Mouse (Mus musculus) c-Kit-positive CD71-negative TER-119-negative erythroid progenitor cells, embryonic 14.5 days (primary cell): Measurements from ENCODE around the gene Hdac4.

ENCODE experiments used
- DNase-seq: peaks from one replicate; pipeline ENCODE4 v3.0.0-alpha.2; 2013; ENCODE audit warnings: low read depth

Hdac4 gene

DNA sequence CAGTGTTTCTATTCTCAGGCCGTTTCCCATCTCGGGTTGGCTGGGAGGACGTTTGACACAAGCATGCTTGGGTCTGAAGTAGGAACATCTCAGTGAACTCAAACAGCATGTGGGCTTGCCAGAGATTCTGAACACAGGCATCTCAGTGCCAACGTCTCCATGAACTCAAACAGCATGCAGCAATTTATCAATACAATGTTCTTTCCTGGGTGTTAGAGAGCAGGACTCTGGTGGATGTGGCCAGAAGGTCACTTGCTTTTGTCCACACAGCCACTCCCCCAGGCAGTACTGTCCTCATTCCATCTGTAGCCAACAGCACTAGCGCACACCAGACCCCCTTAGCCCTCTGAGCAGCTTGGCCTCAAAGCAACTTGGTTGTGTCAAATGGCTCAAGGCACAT, 274.2 kb downstream of the Hdac4 start:
- DNase-seq, result no peak

DNA sequence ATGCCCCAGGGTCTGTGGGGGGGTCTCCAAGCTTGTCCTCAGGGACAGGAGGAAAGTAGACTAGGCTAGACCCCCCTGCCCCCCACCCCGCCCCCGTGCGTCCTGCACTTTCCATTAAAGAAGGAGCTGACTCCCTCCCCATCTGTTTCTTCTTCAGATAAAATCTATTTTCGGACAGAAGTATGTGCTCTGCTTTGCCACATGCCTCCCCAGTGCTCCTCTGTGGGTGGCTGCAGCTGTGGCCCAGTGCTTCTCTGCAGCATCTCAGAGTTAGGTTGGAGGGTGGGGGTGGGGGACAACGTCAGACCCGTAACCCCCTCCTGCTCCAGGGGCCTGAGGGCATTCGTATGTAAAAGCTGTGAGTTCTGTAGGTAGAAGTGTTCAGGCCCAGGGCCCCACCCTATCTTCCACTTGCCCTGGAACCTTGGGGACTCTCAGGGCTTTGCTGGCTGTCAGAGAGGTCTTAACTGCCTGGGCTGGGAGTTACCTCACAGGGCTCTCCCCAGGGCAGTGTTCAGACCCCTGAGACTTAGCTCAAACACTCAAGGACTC, 275.4 kb downstream of the Hdac4 start:
- DNase-seq, result no peak

DNA sequence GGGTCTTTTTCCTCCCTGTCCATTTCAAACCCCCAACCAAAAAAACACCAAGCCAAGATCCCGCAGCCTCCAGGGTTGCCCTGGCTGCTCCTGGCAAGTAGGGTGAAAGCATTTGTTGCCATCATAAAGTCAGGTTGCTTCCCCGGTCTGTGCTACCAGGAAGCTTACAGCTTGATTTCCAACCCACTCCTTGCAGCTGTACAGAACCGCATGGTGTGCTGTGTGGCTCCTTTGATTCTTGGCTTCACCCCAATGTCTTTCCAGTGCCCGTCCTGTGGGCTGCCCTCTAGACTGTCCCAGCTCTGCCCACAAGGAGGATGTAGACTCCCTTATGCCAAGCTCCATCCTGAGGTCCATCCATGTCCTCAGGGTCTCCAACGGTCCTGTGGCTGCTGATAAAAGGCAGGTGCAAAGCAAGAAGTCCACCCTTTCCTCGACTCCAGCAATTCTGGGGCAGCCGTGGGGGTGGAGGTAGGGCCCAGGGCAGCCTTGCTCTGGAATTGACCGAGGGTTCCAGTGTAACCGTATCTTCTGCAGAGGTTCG, 277.2 kb downstream of the Hdac4 start:
- DNase-seq, result no peak

DNA sequence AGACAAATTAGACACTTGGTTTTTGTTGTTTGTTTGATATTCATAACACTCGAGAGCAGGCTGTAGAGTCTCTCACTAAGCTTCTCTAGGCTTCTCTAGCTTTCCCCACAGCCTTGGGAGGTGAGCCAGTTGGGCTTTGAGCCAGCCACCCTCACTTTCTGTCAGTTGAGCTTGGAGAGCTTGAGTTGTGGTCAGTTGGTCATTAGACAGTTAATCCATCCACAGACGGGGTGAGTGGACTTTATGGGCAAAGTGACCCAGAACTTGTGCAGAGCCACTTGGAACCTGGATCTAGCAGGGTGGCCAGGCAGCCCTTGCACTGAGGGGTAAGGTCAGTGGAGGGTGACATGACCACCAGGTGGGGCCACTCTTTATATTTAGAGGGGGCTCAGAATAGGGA, 277.9 kb downstream of the Hdac4 start:
- DNase-seq, result no peak

DNA sequence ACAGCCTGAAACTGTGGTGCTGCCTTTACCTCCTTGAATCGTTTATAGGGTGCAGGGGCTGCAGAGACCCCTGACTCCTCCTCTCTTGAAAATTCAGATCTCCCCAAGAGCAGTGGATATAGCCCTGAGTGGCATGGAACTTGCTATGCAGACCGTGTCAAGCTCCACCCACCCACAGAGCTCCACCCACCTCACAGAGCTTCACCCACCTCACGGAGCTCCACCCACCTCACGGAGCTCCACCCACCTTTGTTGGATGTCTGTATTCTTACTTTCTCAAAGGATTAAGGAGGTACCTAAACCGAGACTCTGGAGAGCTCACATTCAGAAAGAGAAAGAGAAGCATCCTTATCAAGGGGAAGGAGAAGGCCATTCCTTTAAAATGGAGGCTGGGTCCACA, 279.5 kb downstream of the Hdac4 start:
- DNase-seq, result no peak

DNA sequence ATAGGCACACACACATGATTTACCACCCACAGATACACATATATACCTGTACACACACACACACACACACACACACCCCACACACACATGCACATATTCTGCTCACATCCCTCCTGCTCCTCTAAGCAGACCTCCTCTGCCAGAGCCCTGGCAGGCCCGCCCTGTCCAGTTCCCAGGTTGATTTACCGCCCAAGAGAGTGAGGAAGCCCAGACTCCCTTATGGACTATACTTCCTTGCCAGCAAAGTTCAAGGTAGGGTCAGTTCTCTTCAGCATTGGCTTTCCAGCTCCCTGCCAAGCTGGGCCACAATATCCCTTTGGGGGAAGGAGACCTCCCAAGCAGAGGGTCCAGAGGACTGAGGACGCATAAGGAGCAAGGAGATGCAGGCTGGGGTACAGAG, 280.9 kb downstream of the Hdac4 start:
- DNase-seq, result no peak

DNA sequence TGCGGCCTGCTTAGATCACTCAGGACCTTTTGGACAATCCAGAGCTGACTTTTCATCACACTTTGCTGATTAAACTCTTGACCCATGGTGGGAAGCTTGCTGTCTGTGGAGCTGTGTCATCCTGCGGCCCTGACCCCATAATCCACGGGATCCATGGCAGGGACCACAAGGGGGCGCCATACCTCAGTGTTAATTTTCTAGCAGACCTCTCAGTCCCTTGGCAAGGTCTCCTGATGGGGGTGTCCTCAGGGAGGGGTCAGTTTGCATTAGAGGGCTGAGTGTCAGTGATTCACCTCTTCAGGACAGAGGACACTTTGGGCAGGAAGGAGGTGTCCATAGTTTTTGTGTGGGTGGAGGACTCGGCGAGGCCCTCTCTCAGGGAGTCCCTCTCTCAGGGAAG, 281.6 kb downstream of the Hdac4 start:
- peak; percentile 19 for DNase-seq

DNA sequence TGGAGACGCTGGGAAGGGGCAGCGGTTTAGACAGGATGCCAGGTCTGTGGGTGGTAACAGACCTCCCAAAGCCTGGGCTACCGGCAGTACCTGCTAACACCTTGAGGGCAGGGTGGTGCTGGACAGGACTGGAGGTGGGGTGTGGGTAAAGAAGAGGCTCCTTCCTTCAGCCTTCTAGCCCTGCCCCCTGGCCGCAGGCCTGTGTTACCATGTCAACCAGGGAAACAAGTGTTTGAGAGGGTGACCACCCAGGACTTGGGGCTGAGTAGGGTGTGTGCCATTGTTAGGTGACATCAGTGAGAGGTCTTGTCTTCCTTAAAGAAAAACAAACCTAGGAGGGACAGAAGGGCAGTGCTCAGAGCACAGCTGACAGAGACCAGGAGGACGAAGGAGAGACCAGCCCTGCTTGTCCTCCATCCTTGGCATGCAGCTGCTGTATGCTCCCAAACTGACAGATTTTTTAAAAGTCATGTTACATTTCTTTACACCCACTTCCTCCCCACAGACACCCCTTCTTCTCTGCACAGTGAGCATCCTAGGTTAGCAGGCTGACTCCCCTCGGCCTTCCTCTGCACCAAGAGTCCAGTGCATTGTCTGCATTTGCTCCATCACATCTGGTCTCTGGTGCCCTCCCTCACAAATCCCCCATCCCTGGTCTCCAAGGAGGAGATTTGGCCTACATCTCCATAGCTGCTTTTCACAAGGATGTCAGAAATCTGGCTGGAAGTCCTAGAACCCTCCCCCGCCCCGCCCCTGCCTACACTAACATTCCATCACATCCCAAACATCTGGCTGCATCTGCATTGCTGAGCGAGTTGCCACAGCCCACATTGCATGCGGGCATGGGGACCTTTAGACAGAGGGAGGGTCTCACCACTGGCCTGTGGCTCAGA, 283.0 kb downstream of the Hdac4 start:
- no peak for DNase-seq

DNA sequence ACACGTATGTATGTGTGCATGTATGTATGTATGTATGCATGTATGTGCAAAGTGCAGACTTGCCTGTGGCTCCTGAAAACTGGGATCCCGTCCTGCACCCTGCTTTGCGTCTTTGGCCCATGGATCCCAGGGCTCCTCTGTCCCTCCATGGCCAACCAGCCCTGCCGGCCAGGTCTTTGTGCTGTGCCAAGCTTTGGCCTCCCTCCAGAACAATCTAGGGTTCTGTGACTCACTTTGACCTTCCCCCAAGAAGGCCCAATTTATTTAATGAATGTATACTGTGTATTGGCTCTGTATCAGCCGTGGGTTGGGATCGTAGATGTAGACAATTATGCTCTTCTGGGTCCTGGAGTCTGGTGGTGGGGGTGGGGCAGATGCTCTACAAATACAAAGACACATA, 290.2 kb downstream of the Hdac4 start:
- no peak for DNase-seq

DNA sequence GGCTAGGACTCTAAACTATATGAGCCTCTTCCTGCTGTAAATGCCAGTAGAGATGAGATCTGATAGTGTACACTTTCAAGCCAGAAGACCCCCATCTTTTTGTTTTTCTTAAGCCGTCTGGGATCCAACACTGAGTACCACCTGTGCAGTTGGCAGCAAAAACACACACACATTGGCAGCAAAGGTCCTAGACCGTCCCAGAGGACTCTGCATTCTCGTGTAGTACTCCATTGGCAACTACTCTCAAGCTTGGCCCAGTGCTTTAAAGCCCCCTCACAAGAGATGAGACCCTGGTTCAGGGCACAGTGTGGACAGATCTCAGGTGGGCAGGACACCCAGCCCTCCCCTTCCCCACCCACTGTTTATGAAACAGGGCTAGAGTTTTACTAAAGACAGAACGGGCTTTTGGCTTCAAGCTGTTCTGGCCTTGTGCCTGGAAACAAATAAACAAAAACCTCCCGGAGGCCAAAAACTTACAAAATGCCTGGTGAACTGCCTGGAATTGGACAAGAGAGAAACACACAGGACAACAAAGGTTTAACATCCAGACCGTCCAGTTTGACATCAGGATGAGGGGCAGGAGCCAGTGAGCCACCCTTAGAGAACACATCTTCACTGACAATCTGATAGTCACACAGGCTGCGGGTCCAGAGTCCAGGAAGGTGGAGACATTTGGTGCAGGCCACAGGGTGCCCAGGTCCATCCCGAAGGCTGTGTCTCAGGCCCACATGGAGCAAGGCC, 292.1 kb downstream of the Hdac4 start:
- DNase-seq, result no peak

DNA sequence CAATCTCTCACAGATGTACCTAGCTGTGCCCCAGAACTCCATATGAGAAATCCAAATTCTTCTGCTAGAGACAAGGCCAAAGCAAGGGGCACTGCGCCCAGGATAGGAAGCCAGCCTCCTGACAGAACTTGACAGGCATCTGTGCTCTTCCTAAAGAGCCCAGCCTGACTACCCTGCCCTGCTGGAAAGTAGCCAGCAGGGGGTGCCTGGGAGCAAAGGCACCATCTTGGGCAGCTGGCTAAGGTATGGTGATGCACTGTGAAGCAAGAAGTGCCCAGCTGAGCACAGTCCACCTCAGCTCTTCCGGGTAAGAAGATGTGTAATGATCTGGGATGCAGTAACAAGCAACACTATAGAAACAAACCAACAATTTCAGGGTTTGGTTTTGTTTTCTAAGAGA, 298.4 kb downstream of the Hdac4 start:
- no peak for DNase-seq

DNA sequence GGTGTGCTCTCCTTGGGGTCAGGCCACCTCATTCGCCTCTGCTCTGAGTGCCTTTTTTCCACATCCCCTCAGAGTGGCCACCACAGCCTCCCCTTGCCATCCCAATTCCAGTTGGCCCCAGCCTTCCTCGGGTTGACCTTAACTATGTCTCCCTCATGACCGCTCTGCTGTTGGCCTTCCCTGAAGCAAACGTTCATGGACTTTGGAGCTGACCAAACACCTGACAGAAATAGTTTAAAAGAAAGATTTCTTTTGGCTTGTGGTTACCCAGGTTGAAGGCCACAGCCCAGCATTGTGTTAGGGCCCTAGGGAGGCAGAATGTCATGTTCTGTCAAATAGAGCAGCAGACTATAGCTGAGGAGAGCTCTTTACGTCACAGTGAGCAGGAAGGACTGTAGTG, 301.2 kb downstream of the Hdac4 start:
- DNase-seq, result no peak

DNA sequence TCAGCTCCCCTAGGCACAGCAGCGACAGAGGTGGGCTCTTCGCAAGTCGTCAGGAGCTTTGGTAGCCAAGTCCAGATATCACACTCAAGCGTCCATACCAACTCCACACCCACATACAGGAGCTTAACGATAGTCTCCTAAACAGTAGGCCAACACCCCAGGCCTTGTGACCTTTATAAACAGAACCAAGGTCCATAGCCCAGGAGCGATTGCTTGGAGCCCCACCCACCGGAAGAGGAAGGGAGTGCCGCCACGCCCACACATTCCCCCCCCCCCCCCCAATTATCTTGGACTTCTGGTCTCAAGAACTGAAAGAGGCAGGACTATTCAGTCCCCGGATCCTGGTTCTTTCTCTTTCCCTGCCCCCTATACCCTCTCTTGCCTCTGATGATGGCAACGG, 301.9 kb downstream of the Hdac4 start:
- DNase-seq, result no peak

DNA sequence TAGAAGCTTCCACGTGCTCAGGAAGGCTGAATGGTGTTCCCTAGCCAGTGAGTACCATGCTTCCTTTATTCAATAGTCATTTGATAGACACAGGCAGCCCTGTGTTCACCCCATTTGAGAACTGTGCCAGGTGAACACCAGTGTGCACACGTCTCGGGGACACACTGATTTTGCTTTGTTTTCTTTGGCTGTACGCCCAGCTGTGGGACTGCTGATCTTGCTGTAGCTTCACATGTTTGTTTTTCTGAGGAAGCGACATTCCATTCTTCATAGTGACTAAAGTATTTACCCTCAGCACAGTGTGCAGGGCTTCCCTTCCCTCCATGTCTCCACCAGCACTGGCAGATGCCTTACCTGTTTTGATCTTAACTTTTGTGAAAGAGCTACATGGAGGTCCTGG, 312.4 kb downstream of the Hdac4 start:
- no peak for DNase-seq

DNA sequence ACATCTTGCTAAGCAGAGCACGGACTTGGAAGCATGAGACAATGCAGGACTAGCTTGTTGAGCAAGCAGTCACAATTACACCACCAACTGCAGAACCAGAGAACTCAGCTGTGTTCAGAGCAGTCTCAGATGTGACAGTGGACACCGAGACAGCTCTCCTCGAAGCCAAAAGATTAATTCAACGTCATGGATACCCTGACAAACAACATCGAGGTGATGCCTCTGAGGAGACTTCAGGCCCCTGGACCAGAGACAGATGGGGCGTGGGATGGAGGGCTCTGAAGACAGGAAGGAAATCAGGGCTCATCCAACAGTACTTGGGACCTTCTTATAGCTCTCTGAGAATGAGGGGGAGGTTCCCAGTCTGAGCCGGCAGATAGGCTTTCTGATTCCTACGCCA, 314.6 kb downstream of the Hdac4 start:
- DNase-seq, result no peak

DNA sequence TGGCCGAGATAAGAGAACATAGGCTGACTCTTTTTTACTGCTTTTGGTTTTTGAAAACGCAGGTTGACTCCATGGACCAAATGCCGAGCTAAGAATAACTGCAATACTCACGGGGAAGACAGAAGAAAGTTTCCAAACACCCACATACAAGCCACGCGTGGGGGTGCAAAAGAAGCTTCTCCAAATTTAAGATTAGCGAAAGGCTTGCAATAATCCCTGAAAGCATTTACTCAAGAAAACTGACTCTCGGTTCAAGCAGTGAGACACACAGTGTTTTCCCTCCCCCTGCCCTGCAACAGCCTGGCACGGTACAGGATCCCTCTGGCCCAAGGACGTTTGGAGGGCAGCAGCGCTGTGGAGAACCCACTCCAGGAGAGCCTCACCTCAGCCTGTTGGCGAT, 315.3 kb downstream of the Hdac4 start:
- no peak for DNase-seq
